Mouse (Mus musculus) hematopoietic stem cell, adult 5-6 weeks (primary cell): ENCODE results near the gene Kansl3. TPM values are rescaled to one million over a fixed set of nuclear protein-coding genes. Genes with fewer than 3 reads are reported as not detected.

Experiments
- ATAC-seq, 2 experiments: fragments of 125-278 bp in 1 of 2; replicated peaks in 1 of 2; 2 replicates each; pipeline ENCODE4 v1.8.0; 2016 to 2017; ENCODE audit warnings: inconsistent platforms in 2 of 2, mild to moderate bottlenecking in 2 of 2, moderate number of reproducible peaks in 2 of 2, low read depth in 1 of 2, moderate TSS enrichment in 1 of 2; ENCODE audit not compliant: low FRiP score in 2 of 2, poor library complexity in 2 of 2, severe bottlenecking in 2 of 2, insufficient read depth in 1 of 2, low TSS enrichment in 1 of 2
- total RNA-seq: library from RNA; stranded (forward); fragments of 172-1452, 232-1000 nt; gene quantifications from 2 replicates; pipeline ENCODE4 v1.2.3, GENCODE M21; 2017

Kansl3 gene
- total RNA-seq, 1 experiment from 2014 or later = 47.4 TPM

DNA sequence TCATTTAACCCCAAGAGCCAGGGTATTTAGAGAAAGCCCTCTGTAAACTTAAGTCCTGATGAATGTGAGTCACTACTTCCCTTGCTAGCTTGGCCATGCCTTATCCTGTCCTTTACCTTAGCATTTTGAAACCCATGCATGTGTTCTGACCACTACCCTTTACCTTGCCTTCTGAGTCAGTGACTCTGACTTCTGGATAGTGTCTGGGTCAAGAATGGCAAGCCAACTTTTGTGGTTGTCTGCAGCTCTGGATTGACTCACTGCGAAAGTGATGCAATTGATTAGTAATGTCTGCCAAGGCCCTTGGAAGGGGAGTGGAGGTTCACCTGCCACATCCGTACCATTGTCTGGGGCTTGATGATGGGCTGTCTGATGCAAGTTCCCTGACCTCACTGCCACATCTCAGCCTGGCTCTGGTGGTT, 43.1 kb downstream of the Kansl3 start:
- ATAC-seq = peak in 1 of 2 experiments; percentile 40; a peak in 1 of 4 replicates

DNA sequence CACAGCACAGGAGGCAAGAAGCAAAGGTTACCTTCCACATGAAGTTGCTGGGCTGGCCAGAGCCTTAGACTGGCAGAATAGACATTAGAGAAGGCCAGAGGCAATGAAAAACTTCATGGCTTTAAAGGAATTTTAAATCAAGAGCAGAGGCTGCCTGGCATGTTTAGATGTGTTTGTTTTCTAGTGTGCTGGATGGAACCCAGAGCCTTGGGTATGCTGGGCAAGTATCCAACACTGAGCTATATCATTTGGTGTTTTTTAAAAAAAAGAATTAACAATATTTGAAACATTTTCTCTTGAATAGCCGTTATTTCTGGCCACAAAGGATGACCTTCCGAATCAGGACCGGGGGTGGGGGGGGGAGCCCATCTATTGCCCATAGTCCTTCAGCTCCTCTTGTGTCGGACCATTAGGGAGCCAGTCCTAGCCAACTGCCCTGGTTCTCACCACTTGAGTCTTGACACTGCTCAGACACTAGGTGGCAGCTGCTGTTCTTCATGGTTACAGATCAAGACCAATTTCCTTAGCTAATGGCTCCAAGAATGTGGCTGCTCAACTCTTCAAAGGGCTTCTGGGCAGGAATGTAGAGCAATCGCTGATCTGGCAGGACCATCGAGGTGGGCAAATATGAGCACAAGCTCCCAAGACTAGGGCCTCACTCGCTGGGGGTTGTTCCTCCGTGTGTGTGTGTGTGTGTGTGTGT, 45.1 kb downstream of the Kansl3 start:
- ATAC-seq = peak; percentile 53 to 77

DNA sequence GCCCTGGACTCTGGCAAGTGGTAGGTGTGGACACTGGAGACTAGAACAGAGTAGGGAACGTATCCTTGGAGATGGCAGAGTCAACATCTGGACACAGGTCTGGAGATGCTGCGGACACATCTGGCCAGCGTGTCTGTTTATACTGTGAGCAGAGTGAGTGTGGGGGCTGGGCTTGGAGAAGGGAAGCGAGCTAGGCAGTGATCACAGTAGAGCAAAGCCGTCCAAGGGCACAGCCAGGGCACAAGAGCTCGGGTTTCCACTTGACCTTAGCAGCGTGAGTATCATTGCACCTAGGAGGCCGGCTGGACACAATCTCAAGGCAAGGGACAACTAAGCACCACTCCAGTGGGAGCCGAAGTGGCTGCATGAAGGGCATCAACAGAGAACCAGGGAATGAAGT, 45.9 kb downstream of the Kansl3 start:
- no peak for ATAC-seq

DNA sequence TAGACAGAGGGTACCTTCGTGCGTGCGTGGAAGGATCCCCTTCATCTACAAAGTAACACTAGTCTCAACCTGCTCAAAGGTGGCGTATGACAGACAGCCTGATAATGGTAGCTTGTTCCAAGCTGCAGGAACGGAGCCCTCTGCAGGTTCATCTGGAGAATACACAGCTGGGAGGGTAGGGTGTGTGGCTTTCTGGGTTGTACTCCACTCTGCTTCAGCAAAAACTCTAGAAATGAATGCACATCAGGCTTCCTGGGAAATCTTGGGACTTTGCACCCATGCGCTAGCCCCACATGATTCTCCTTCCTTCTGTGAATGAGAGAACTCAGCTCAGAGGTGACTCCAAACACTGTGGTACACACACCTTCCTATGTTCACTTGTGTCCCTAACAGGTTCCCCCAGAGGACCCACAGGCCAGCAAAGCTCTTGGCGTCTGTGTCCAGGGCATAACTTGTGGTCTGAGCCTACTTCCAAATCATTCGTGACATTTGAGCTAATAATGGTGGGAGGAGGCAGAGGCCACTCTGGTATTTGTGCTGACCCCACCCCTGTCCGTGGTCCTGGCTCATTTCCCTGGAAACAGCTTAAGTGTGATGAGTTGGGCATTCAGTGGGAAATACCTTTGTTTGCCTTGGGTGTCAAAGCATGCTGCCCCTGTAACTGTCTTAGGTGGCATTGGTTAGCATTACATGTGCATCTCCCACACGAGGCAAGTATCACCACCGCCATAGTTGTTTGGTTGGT, 47.0 kb downstream of the Kansl3 start:
- no peak for ATAC-seq

DNA sequence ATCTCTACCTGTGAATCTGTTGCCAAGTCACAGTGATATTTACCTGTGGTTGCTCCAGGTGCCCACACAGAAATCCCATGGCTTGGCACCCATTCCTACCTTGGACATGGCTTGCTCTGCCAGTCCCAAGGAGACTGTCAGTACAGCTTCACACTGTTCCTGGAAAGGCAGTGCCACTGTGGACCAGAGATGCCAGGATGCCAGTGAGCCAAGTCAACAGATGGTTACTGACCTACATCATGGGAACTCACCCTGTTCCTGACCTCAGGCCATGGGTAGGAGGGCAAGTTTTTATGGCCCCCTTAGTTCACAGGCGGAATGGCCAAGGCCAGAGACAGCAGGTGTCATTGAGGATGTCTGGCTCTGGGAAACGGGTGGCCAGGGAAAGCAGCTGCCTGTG, 47.8 kb downstream of the Kansl3 start:
- ATAC-seq = no peak

DNA sequence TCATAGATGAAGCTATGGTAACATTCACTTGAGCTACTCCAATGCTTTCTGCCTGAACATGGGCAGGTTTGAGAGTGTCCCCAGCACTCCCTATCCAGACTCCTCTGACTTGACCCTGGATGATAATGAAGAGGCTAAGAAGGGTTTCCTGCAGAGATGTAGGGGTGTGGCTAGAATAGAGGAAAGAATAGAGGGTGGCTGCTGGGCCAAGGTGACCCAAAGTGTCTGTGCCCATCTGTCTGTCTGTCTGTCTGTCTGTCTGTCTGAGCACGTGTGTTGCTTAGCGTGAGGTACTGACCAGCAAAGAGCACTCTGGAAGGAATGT, 53.2 kb downstream of the Kansl3 start:
- no peak for ATAC-seq

DNA sequence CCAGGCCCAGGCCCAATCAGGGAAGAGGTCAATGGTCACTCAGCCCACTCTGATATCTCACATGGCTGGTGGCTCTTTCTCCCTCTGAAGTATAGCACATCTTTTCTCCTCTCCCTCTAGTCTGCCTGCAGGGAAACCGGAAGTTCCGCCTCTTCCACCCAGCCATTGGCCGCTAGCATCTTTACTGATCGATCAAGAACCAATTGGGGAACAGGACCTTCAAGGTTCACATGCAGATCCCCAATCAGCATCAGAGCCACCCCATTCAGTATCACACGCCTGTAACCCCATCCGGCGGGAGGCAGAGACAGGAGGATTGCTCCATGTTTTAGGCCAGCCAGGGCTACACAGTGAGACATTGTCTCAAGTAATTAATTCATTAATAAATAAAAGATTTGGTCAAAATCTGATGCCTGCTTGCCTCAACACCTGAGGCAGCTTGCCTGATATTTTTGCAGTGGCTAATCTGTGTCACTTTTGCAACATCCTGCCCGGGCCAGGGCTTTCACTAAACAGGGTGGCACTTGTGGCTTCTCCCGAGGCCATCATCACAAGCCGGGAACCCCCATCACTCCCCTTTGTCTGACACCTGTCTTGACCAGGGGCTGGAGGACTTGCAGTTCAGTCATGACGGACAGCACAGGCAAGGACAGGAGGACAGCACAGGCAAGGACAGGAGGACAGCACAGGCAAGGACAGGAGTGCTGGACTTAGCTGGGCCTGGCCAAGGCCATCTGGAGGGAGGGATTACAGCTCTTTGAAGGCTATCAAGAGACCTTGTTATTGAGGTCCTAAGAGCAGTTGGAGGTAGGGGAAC, 53.8 kb downstream of the Kansl3 start:
- ATAC-seq = no peak

DNA sequence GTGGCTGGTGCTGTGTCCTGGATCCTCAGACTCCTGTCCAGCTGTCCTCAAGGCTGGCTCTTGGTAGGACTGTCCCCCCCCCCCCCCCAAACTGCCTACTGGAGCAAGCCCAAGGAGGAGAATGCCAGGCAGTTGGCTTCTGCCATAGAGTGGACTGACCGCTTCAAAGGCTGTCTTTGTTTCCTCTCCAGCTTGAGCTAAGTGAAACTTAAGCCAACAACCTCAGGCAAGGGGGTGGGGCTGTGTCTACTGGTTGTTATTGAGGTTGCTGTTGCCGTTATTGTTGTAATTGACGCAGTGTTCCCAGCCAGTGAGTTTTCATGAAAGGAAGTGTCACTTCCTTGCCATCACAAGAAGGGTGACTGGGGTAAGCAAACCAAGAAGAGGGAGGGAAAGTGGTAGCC, 59.5 kb downstream of the Kansl3 start:
- ATAC-seq = peak; percentile 63 to 64

DNA sequence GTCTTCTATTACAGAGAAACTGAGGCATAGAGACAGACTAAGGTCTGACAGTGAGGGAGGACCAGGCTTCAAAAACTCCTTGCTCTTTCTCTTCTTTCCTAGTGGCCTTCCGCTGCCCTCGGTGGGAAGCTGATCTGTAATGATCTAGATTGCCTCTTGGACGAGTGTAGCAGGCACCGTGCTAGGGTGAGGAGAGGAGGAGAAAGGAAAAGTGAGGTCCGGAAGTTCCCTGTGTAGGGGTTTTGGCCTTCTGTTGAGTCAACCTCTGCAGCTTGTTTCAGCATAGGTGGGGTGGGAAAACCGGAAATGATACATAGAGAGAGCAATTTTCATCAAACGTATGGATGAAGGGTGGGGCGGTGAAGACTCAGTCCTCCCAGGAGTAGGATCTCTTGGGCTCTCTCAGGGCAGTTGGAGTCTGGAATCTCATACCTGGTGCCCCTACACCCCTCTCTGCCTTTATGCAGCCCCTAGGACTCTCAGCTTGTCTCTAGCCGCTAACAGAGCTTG, 60.0 kb downstream of the Kansl3 start:
- ATAC-seq = no peak

DNA sequence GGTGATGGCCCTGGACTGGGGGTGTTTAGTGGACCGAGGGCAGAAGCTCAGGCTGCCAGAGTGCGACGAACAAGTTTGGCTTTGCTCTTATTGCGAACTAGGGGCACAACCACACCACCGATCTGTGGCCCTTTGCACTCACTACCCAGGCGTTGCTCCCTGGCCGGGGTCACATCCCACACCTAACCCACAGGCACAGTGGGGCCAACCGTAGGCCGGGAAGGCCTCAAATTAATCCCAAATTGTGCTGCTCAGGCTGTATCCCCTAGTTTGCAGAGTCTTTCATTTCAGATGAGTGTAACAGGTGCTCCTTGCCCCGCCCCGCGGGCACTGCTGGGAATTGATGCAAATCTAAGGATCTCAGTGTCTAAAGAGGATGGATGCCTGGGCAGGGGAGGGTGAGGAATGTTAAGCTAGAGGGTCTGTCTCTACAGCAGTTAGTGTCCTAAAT, 60.5 kb downstream of the Kansl3 start:
- ATAC-seq = peak in 1 of 2 experiments; percentile 5; a peak in 1 of 4 replicates

DNA sequence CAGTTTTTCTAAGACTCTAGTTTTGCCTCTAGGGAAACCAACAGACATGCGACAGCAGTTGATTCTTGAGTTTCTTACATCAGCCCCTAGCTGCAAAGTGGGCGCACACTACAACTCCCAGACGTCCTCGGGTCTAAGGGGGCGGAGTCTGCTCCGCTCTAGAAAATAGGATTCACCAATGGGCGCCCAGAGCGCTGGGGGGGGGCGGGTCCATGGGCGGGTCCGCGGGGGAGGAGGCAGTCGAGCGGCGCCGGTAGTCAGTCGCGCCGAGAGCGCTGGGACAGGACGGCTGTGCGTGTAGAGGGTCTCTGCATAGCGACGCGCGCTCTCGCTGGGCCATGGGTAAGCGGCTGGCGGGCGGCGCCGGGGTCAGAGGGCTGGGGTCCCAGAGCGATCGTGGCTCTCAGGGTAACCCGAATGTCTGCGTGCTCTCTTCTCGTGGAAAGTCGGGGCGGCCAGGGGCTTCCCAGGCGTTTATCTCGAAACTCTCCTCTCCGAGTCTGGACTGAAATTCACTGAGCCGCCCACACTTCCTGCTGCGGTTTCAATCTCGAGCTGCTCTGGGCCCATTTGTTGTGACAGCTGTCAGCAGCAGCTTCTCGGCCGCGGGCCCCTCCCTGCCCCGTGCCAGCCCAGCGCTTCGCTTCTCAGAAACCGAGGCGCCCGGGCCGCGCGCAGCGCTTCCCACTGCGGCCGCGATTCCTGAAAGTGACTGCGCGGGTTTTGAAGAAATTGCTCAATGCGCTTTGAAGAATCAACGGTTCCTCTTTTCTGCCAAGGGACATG, 61.3 kb downstream of the Kansl3 start, which contains the start of gene Arid5a:
Gene Arid5a, plus strand, starts transcription at position 239 of the 786 bp plus-strand sequence.
- peak; percentile 67 to 71 for ATAC-seq

DNA sequence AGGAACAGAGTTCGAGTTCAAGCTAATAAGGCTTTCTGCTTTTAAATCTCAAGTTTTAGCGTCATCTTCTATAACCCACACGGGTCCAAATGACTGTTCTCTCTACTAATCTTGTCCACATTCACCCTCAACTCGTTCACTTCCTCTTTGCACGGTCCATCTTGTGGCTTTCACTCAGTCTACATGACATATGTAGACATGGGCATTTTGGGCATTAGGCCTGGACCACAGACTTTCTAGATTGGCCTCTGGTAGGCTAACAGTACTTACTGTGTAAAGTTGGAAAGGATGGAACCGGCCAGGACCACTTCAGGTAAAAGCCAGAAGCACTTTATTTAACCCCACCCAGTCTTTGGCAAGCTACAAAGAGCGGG, 61.9 kb downstream of the Kansl3 start:
- ATAC-seq = no peak

DNA sequence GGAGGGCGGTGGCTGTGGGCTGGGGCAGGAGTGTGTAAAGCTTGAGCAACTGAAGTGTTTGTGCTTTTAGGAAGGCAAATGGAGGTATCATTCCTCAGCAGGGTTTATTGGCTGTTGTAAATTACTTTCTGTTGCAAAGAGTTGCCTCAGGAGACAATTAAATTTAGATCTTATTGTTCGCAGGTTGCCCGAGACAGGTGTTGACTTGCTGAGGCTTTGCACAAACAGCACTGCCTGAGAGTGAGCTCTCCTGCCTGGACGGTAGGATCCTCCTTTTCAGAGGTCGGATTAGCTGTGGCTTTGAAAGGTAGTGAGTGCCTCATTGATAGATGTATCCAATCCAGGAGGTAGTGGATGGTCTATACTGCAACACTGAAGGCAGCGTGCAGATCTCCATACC, 62.9 kb downstream of the Kansl3 start:
- no peak for ATAC-seq

DNA sequence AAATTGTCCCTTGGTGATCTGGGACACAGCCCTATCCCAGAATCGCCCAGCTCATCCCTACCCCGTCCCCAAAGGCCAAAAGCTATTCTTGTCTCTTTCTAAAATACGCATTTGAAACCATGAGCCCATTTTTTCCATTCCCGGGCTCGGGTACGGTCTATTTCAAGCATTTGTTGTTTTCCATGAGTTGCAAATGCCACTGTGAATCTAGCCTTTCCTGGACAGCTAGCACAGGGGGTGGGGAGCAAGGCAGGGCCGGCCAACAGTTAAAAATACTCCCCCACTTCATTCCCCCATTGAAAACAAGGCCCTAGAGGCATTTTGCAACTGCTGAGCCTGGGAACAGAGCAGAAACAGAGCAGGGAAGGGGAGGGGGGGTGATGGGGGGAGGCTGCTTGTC, 64.2 kb downstream of the Kansl3 start:
- no peak for ATAC-seq

DNA sequence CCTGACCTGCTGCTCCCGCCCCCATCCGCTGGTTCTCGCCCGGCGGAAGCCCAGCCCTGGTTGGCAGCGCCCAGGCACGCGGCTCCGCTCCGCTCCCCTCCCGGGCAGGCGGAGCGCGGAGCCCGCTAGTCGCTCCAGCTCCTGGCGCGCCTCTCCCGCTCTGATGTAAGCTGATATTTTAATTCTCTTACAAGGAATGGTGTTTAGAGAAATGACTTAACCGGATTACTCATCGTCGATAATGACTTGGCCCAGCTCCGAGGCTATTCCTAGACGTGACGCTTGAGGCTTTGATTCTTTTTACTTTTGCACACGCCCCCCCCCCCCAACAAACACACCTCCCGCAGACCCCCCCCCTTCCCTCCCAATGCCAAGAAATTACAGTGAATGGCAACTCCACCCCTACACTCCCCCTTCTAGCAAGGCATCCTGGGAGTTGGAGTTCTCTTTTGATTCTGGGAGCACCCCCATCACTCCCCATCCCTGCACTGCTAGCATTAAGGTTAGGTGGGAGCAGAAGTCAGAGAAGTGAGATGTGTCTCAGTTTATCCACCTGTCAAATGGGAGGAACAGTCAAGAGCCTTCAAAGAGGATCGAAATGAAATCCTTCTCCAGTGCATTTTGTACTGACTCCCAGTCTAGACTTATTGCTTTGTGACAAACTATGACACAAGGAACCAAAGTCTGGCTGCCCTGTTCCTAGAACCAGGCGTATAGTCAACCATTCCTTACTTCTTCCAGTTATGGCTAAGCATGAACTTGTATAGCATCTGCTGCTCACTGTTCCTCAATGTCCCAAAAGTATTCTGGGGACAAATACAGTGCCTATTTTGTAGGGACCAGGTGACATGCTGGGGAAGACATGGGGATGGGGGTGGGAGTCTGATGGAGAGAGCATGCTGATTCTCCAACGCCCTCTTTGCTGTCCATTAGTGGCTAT, 65.3 kb downstream of the Kansl3 start:
- no peak for ATAC-seq

DNA sequence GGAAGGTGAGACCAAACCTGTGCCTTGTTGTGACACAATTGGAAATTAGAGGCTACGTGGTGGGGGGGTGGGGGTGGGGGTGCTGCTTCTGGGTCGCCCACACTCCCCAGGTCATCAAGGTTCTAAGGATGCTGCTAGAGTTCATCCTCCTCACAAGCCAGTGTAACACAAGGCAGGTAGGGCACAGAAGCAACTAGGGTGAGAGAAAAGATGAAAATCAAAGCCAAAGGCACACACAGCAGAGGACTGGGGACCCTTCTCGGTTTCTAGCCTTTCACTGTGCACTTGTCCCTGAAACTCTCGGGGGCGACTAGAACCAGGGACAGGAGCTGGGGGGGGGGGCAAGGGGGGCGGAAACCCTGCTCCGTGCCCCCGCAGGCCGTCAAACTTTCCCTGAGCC, 66.0 kb downstream of the Kansl3 start:
- no peak for ATAC-seq
